Mouse (Mus musculus): ENCODE results near the gene Tfam. TPM values are rescaled to one million over a fixed set of nuclear protein-coding genes. Genes with fewer than 3 reads are reported as not detected.

The Tfam gene
- total and polyA plus RNA-seq, 2 experiments from 2014 or later, result 13.1 to 41.9 TPM

- no peak for ATAC-seq (ENCODE audit: insufficient read depth, low read depth)
- Histone ChIP-seq H3K9ac (replicated peaks; ENCODE audit: low read depth, low read length) (no peak overlapping the region), H3K4me1 (ENCODE audit: control insufficient read depth, insufficient read depth) (peaks cover 7% of the 10 kb centered on the region; the same call in 1 of the 2 replicates), H3K9me3 (replicated peaks; ENCODE audit: control insufficient read depth, low read length) (no peaks in the 10 kb centered on the region), H3K27me3 (ENCODE audit: control insufficient read depth, insufficient read depth, low read length) (no peaks in the 10 kb centered on the region), H3K4me2 (ENCODE audit: low read depth, low read length) (0 out of 2 replicates have a peak overlapping the region, but pooled peaks have one; percentile 52), H3K27ac (ENCODE audit: low read depth) (peak overlapping the region; percentile 72; the same call in 1 of the 2 replicates), H3K4me3 (ENCODE audit: low read depth, low read length) (no peak overlapping the region), H3K36me3 (replicated peaks; ENCODE audit: control insufficient read depth, insufficient read depth, low read length) (no peaks in the 10 kb centered on the region)
- TF ChIP-seq CTCF (IDR thresholded peaks at IDR 0.05; ENCODE audit: low read depth), result no peak
- TF ChIP-seq EP300 (IDR thresholded peaks at IDR 0.05; ENCODE audit: low read depth), result no peak
- peak; percentile 33 for DNase-seq (ENCODE audit: low spot score)
- 39% methylated on average over 7 of the region's 7 CpGs for WGBS
Measured at GRCm38 (mm10) chr10:71193319-71193718, 44.8 kb downstream of the Tfam start.

GRCm38 (mm10) chr10:71192886-71193285 lies 45.2 kb downstream of the Tfam start:
- H3K27me3 ChIP-seq (ENCODE audit: control insufficient read depth, insufficient read depth, low read length), result no peaks in the 10 kb centered on the region
- ATAC-seq (ENCODE audit: insufficient read depth, low read depth) (0 out of 2 replicates have a peak, but pooled peaks have one; percentile 17), DNase-seq (ENCODE audit: low spot score) (peak; percentile 47)
- peak overlapping the region; percentile 52 for H3K4me2 ChIP-seq (ENCODE audit: low read depth, low read length)
- H3K9me3 ChIP-seq (replicated peaks; ENCODE audit: control insufficient read depth, low read length), result no peaks in the 10 kb centered on the region
- peaks cover 7% of the 10 kb centered on the region; the same call in 1 of the 2 replicates for H3K4me1 ChIP-seq (ENCODE audit: control insufficient read depth, insufficient read depth)
- TF ChIP-seq EP300 (IDR thresholded peaks at IDR 0.05; ENCODE audit: low read depth), result no peak
- 22% methylated on average over 11 of the region's 11 CpGs for WGBS
- peak overlapping the region; percentile 72 for H3K27ac ChIP-seq (ENCODE audit: low read depth)
- H3K36me3 ChIP-seq (replicated peaks; ENCODE audit: control insufficient read depth, insufficient read depth, low read length), result no peaks in the 10 kb centered on the region
- no peak overlapping the region for H3K9ac ChIP-seq (replicated peaks; ENCODE audit: low read depth, low read length)
- H3K4me3 ChIP-seq (ENCODE audit: low read depth, low read length), result peak overlapping the region; percentile 14; the same call in 1 of the 2 replicates

GRCm38 (mm10) chr10:71188681-71189080 lies 49.4 kb downstream of the Tfam start:
- ATAC-seq (ENCODE audit: insufficient read depth, low read depth) (no peak), DNase-seq (ENCODE audit: low spot score) (no peak)
- Histone ChIP-seq H3K27me3 (ENCODE audit: control insufficient read depth, insufficient read depth, low read length) (no peaks in the 10 kb centered on the region), H3K27ac (ENCODE audit: low read depth) (no peak overlapping the region), H3K4me2 (ENCODE audit: low read depth, low read length) (no peak overlapping the region), H3K9me3 (replicated peaks; ENCODE audit: control insufficient read depth, low read length) (no peaks in the 10 kb centered on the region), H3K4me1 (ENCODE audit: control insufficient read depth, insufficient read depth) (peaks cover 7% of the 10 kb centered on the region; the same call in 1 of the 2 replicates), H3K9ac (replicated peaks; ENCODE audit: low read depth, low read length) (no peak overlapping the region), H3K36me3 (replicated peaks; ENCODE audit: control insufficient read depth, insufficient read depth, low read length) (no peaks in the 10 kb centered on the region), H3K4me3 (ENCODE audit: low read depth, low read length) (no peak overlapping the region)
- WGBS, result 85% methylated on average over 4 of the region's 4 CpGs
- TF ChIP-seq EP300 (IDR thresholded peaks at IDR 0.05; ENCODE audit: low read depth) (no peak), CTCF (IDR thresholded peaks at IDR 0.05; ENCODE audit: low read depth) (no peak)

- Histone ChIP-seq H3K9me3 (replicated peaks; ENCODE audit: control insufficient read depth, low read length) (peaks cover 2% of the 10 kb centered on the region; the same call in 1 of the 2 replicates), H3K4me2 (ENCODE audit: low read depth, low read length) (no peak overlapping the region), H3K36me3 (replicated peaks; ENCODE audit: control insufficient read depth, insufficient read depth, low read length) (no peaks in the 10 kb centered on the region), H3K4me3 (ENCODE audit: low read depth, low read length) (no peak overlapping the region), H3K4me1 (ENCODE audit: control insufficient read depth, insufficient read depth) (no peaks in the 10 kb centered on the region), H3K27me3 (ENCODE audit: control insufficient read depth, insufficient read depth, low read length) (no peaks in the 10 kb centered on the region), H3K9ac (replicated peaks; ENCODE audit: low read depth, low read length) (no peak overlapping the region), H3K27ac (ENCODE audit: low read depth) (no peak overlapping the region)
- TF ChIP-seq CTCF (IDR thresholded peaks at IDR 0.05; ENCODE audit: low read depth), result no peak
- no peak for TF ChIP-seq EP300 (IDR thresholded peaks at IDR 0.05; ENCODE audit: low read depth)
- WGBS, result 77% methylated on average over 7 of the region's 7 CpGs
- ATAC-seq (ENCODE audit: insufficient read depth, low read depth), result no peak
- no peak for DNase-seq (ENCODE audit: low spot score)
Measured at GRCm38 (mm10) chr10:71185059-71185458, 53.0 kb downstream of the Tfam start.

- H3K4me2 ChIP-seq (ENCODE audit: low read depth, low read length), result no peak overlapping the region
Measured at GRCm38 (mm10) chr10:71183339-71184031, 54.6 kb downstream of the Tfam start.

More at GRCm38 (mm10) chr10:71183339-71184031, 54.6 kb downstream of the Tfam start:
- Histone ChIP-seq H3K27ac (ENCODE audit: low read depth) (no peak overlapping the region), H3K9ac (replicated peaks; ENCODE audit: low read depth, low read length) (no peak overlapping the region), H3K9me3 (replicated peaks; ENCODE audit: control insufficient read depth, low read length) (peaks cover 3% of the 10 kb centered on the region; the same call in 1 of the 2 replicates), H3K27me3 (ENCODE audit: control insufficient read depth, insufficient read depth, low read length) (no peaks in the 10 kb centered on the region), H3K4me3 (ENCODE audit: low read depth, low read length) (no peak overlapping the region), H3K36me3 (replicated peaks; ENCODE audit: control insufficient read depth, insufficient read depth, low read length) (no peaks in the 10 kb centered on the region), H3K4me1 (ENCODE audit: control insufficient read depth, insufficient read depth) (no peaks in the 10 kb centered on the region)
- ATAC-seq (ENCODE audit: insufficient read depth, low read depth), result no peak
- DNase-seq (ENCODE audit: low spot score), result no peak
- WGBS, result 9% methylated on average over 7 of the region's 7 CpGs
- no peak for TF ChIP-seq CTCF (IDR thresholded peaks at IDR 0.05; ENCODE audit: low read depth)
- no peak for TF ChIP-seq EP300 (IDR thresholded peaks at IDR 0.05; ENCODE audit: low read depth)
